Mouse (Mus musculus): ENCODE data around the gene Olfr157.

Olfr157 gene

DNA sequence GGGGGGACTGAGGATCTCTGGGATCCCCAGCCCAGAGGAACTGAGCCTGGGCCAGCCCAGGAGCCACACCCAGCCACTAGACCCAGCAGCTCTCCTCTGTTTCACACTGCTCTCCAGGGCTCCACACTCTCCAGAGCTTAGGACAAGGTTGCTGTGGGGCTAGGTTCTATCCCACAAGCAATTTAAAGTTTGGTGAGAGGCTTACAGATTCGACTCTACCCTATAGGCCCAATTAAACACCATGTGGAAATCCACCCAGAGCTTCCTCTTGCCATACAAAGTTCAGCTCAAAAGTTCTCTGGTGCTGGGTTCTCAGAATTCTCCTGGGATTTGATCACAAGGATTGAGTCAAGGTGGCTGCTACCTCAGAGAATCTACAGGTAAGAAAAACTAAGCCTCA, at the start of gene Olfr157:
Gene Olfr157, minus strand, starts transcription at position 101 of the 400 bp plus-strand sequence.
- in situ Hi-C loops (cut with MboI, MseI): no loop called here

DNA sequence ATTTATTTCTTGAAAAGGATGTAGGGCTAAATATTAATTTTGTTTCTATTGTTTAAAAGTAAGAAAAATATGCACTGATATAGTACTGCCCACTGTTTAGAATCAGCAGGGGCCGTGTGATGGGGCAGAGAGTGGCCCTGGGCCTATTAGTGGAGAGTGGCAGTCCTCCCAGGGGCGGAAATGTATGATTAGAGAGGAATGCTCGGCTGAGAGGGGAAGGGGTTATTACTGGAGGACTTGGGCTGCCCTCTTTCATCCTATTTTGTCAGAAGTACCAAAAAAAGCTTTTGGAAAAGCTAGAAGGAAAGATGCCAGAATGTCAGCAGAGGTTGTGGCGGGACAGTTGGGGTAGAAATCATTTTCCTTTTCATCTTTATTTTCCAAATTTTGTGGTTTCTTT, 44.2 kb upstream of the Olfr157 start:
- in situ Hi-C loops (cut with MboI, MseI): no loop called here

DNA sequence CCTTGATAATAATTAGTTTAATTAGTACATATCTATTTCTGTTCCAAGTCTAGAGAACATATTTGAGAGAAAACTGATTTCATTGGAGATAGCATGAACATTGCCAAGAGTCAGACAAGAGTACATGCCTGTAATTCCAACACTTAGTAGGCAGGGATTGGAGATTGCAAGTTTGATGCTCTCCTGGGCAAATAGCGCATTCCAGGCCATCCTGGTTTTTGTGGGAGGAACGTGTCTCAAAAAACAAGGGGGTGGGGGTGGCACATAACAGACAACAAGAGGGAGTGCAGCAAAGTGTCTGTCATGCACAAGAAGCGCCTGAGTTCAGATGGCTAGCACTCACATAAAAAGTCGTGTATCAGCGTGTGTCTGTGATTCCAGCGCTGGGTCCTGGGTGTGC, 39.6 kb upstream of the Olfr157 start:
- in situ Hi-C loops (cut with MboI, MseI): no loop called here

DNA sequence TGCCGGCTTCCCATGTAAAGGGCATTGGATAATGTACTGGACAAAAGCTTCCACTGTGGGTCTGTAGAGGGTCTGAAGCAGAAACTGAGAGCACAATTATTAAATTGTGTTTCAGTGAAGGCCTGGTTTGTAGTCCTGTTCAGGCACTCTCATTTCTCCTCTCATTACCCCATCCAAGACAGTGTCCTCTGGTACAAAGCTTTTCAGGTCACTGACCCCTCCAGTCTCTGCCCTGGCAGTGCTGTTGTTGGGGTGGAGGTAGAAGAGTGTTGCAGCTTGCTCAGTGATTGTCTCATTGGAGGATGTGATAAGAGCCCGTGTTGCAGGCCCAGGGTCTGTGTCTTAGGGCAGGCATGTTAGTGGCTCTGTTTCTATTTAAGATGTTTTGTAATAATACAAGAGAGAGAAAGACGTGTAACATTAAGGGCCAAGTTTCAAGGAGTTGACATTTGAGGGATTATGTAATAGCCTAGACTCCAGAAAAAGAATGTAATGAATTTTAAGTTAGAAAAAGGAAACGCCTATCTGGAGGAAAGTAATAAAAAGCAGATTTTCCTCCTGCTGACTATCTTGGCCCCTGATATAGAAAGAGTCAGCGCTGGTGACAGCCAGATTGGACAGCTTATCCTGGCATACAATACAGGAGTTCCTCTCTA, 38.2 kb upstream of the Olfr157 start:
- in situ Hi-C loops (cut with MboI, MseI): no loop called here

DNA sequence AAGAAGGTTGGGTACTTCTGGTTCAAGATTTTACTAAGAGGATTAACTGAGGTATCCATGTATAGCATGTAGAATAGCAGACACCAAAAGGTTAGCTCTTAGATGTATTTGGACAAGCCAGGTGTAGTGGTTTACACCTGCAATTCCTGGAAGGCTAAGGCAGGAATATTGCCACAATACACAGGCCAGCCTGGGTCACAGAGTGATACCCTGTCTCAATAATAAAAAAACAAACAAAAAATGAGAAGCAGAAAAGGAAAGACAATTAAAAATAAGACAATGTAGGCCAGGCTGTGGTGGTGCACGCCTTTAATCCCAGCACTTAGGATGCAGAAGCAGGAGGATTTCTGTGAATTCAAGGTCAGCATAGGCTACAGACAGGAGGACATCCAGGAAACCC, 37.2 kb upstream of the Olfr157 start:
- in situ Hi-C loops (cut with MboI, MseI): no loop called here

DNA sequence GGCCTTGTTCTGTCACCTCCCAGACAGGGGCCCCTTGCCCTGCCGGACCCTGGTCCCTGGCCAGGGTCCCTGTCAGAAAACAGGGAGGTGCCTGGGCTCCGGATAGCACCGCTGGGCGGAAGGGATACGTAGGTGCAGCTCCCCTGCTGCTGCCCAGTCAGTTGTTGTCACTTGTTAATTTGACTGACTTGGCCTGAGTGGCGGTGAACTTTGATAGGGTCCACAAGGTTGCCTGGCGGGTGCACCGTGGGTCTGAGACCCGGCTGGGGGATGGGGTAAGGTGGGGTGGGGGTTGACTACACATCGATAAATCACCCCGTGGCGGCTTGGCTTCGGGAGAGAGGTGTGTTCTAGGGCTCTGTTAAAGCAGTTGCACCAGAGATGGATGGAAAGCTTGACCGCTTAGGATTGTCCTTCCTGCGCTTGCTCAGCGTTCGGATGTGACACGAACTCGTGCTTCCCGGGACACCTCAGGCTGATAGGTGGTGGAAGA, 36.0 kb upstream of the Olfr157 start:
- in situ Hi-C loops (cut with MboI, MseI): no loop called here

DNA sequence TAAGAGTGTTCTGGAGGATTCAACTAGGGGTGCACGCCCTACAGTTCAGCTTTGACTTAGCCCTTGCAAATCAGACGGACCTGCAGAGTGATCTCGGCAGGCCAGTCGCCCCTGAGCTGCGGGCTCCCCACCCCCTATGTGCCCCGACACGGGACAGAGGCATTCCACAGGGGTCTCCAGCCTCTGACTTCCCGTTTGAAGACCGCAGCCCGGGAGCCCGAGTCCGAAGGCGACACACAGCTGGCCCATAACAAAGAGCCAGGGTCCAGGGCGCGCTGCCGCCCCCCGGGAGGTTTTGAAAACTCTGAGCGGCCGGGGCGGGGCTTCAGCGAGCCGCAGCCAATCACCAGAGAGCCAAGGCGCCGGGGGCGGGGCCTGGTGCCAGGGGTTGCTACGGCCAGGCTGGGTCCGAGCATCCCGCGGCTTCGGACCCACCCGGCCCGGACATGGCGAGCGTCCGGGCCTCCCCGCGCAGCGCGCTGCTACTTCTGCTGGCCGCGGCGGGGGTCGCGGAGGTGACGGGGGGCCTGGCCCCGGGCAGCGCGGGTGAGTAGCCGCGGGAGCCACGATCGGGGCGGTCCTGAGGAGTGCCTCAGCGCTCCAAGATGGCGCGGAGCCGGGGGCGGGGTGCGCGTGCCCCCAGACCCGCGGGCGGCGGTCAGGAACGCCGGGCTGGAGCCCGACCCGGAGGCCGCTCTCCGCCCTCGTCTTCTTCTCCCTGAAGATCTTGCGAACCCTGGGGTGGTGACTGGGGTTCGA, 35.3 kb upstream of the Olfr157 start, which contains the start of gene Reck:
Gene Reck, plus strand, starts transcription at position 371 of the 759 bp plus-strand sequence.
- in situ Hi-C loops (cut with MboI, MseI): no loop called here

DNA sequence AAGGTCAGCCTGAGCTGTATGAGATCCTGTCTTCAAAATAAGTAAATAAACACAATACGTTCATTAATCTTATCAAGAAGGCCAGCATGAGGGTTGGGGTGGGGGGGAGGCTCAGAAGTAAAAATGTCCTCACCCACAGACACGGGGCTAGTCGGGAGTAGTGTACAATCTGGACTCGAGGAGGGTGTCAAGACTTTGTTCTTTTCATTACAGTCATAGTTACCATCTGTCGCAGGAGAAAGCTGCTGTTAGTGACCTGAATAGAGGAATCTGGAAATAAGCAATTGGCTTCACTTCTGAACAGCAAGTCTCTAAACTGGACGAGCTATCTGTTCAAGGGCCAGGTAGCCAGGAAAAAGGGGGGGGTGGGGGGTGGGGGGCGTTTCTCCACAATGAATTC, 34.5 kb upstream of the Olfr157 start:
- in situ Hi-C loops (cut with MboI, MseI): no loop called here

DNA sequence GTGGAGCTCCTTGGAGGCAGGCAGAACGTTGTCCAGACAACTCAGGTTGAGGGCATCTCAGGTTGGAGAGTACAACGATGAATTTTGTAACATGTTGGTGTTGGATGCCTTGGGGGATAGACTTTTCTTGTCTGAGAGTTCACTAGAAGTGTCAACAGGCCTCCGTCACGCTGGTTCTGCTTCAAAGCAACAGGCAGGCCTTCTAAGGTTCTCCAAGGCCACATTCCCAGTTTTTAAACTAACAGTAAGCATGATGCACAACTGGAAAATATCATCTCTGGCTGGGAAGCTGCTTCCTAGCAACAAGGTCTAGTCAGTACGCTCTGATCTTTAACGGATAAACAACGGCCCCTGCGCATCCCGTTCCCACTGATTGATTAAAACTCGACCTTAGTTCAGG, 29.8 kb upstream of the Olfr157 start:
- in situ Hi-C loops (cut with MboI, MseI): no loop called here

DNA sequence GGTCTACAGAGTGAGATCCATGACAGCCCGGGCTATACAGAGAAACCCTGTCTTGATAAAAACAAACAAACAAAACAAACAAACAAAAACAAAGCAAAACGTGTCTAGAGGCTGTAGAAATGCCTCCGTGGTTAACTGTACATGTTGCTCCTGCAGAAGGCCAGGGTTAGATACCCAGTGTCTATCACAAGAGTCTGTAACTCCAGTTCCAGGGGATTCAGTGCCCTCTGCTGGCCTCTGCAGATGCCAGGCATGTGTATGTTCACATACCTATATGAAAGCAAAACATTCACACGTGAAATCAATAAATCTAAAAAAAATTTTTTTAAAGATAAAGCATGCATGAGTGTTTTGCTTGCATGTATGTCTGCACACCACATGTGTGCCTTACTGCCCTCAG, 23.3 kb upstream of the Olfr157 start:
- in situ Hi-C loops (cut with MboI, MseI): no loop called here

DNA sequence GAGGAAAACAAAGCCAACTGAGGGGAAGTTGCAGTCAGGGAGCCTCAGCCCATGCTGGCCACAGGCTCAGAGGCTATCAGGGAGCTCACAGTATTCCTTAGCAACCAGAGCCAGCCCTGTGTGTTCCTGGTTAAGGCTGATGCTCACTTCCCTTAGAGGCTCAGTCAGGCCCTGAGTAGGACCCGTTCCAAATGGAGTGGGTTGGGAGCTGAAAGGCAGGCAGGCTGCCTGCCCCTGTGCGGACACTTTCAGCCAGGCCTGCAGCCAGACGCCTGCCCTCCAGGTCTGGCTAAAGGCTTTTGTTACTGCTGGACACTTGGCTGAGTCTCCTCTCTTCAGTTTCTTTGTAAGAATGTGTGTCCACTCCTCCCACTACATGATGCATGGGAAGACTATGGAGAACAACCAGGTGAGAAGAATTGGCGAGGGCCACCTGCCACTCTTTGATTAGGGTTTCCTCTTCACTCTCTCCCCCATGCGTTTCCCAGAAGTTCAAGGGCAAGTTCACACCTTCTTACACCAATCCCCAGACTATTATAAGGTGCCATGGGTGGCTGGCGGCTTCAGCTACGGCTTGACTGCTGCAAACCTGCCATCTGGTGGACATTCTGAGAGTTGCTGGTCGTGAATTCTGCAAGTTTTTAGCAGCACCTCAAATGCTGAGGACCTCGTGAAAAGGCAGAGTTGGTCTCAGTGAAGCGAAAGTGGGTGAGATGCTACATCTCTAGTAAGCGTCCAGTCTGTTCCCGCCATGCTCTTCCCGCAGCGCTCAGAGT, 20.9 kb upstream of the Olfr157 start:
- in situ Hi-C loops (cut with MboI, MseI): no loop called here

DNA sequence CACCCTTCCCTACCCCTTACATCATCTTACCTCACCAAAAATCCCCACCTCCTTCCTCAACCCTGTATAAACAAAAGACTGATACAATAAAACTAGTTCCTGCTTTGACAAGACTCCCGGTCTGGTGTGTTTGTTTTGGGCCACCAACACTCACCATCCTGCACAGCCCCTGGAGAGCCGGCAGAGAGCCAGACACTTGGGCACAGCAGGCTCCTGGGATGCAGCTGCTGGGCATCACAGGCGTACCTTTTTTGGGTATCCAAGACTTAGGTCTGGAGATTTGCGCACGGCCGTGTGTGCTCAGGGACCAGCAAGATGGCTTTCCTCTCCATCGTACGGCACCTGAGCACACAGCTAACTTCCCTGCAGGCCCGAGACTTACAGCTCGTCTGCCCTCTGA, 19.9 kb upstream of the Olfr157 start:
- in situ Hi-C loops (cut with MboI, MseI): loop anchor here (5.0 kb wide), 1 partner anchor 93 kb away; no protein-coding TSS in a partner anchor

DNA sequence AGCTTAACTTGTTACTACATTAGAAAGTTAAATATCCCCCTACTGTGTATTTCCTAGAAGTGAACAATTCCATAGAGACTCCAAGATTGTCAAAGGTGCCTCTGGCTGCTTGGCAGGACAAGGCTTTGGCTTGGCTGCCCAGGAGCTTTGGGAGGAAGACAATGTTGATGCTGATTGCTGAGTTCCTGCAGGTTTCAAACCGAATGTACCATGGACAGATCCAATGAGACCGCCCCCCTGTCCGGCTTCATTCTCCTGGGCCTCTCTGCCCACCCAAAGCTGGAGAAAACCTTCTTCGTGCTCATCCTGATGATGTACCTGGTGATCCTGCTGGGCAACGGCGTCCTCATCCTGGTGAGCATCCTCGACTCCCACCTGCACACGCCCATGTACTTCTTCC, 14.1 kb upstream of the Olfr157 start:
- in situ Hi-C loops (cut with MboI, MseI): loop anchor here (5.0 kb wide), 1 partner anchor 47 kb away; no protein-coding TSS in a partner anchor

DNA sequence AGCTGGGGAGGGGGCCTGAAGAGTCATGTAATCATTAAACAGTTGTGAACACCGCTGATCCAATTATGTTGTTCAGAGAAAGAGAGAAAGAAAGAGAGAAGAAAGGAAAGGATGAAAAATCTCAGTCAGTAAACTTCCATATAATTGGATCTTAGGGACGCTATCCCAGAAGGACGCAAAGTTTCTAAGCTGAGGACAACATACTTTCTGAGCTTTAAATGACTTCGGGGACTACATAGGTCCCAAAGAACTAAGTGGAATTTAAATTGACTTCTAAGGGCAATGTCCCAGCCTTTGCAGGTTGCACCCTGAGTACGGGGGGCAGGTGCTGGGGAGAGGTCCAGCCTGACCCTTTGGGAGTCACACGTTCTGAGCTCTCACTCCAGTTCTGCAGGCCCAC, 11.3 kb upstream of the Olfr157 start, which contains the start of gene Olfr155:
Gene Olfr155, plus strand, starts transcription at position 301 of the 400 bp plus-strand sequence.
- in situ Hi-C loops (cut with MboI, MseI): loop anchor here (5.0 kb wide), 1 partner anchor 44 kb away; no protein-coding TSS in a partner anchor

DNA sequence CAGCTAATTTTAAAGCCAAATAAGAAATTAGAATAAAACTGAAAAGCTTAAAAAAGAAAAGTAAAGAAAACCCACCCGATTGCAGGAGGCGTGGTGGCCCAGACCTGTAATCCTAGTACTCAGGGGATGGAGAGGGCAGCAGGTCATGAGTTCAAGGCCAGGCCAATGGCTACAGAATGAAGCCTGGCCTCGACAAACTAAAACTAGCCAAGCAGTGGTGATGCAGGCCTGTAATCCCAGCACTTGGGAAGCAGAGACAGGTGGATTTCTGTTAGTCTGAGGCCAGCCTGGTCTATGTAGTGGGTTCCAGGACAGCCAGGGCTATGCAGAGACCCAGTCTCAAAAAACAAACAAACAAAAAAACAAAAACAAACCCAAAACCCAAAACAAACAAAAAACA, 1.7 kb downstream of the Olfr157 start:
- in situ Hi-C loops (cut with MboI, MseI): loop anchor here (5.0 kb wide), 1 partner anchor 66 kb away; the partner anchor contains the start of gene Olfr159

DNA sequence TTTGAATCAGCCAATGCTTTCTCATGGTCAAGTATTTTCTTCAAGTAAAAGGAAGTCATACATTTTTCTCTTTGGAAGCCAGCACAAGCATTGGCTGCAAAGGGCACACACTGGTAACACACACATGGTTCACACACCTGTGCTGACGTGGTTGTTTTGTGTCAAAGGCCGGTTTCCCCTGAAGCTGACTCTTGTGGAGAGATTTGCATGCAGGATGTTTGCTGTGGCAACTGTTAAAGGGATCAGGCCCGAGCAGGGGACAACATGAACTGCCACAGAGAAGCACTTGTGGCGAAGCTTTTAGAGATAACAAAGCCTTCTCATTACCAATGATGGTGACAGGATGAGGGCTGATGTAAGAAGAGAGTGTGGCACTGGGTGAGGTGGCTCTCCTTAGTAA, 5.3 kb downstream of the Olfr157 start:
- in situ Hi-C loops (cut with MboI, MseI): loop anchor here (5.0 kb wide), 1 partner anchor 62 kb away; the partner anchor contains the start of gene Olfr159

DNA sequence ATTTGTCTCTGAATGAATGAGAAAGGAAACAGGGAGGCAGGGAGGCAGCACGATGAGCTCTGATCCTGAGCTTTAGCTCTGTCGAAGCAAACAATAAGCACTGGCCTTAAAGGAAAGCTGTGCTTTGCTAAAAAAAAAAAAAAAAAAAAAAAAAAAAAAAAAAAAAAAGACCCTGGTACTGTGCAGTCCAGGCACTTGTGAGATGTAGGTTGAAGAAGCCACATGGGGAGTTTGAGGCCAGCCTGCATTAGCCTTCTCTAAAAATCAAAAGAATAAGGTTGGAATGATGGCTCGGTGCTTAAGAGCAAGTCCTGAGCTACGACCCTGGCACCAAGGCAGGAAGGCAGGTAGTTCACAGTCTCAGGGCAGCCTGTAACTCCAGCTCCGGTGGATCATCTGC, 6.2 kb downstream of the Olfr157 start:
- in situ Hi-C loops (cut with MboI, MseI): no loop called here

DNA sequence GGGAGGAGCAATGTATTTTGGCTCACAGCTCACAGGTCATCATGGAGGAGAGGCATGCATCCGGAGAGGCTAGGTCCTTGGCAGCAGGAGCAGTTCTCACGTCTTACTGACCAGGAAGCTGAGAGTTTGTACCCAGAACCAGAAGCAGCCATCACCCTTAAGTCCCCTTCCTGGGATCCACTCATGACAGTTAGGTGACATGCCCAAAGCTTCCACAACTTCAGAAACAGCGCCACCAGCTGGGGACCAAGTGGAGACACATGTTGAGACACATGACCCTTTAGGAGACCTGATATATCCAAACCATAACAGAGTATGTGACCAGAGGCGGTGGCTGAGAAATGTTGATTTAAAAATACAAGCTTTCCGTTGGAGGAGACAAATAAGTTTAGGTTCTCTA, 8.0 kb downstream of the Olfr157 start:
- in situ Hi-C loops (cut with MboI, MseI): no loop called here

DNA sequence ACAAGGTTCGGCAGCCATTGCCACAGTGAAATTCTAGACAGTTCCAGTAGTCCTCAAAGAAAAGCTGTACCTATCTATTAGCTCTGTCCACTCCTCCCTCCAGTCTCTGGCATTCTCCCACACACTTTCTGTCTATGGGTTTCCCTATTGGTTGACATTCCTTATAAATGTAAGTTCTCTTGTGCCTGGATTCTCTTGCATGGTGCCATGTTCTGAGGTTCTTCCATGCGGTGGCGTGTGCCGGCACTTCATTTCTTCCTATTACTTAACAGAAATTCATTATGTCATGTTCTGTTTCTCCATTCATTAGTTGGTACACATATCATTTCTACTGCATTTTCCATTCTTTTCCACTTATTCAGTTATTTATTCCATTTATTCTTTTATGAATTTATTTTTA, 11.2 kb downstream of the Olfr157 start:
- in situ Hi-C loops (cut with MboI, MseI): no loop called here

DNA sequence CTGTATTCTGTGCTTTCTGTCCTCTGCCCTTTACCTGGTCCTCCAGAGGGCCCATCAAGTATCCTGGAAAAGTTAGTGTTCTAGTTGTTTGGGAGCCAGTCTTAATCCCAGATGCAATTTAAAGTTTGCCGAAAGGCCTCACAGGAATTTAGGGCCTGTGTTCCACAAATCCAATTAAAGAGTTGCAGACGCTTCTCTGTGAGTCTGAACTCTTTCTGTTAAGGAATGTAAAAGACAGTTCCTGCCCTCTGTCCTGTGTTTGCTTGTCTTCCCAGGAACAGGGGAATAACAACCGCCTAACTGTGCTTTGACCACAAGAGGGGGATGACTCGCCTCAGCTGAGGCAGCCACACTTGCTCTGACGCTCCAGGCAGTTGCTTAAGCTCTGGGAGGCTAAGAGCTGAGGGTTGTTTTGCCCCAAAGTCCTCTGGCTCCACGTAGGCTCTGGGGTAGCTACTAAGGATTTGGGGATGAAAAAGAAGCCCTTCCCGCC, 16.1 kb downstream of the Olfr157 start, which contains the start of gene Olfr156:
Gene Olfr156, minus strand, starts transcription at position 51 of the 493 bp plus-strand sequence.
- in situ Hi-C loops (cut with MboI, MseI): no loop called here

DNA sequence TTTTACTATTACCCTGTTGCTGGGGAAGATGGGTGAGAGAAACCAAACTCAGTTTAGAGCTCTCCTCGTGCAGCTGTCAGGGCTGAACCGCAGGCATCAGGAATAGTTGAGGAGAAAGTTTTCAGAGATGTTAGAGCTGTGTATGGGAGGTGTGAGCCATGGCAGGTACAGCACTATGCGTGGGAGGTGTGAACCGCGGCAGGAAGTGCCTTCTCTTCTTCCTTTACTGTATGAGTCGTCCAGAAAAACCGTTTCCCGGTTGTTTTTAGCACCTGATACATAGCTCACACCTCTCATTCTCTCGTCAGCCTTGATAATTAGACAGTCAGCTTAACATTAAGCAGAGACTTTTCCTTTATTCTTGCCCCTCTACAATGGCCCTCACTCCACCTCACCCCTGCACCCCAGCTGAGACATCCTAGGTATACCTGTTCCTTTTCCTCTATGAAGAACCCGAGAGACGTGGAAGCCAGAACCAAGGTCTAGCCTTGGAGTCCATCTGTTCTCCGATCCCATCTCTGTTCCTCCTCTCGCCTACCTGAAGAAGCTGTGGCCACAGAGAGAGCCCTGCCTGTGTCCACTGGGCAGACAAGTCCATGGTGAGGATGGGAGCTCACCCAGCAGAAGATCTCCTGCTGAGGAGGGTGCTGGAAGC, 17.0 kb downstream of the Olfr157 start:
- in situ Hi-C loops (cut with MboI, MseI): no loop called here

Measured in T-helper 1 cell (primary cell).